Mouse (Mus musculus) liver, adult 2 months (tissue): Measurements from ENCODE around the gene Insig1.

Source experiments
- CTCF ChIP-seq: fragments of 200-500 bp; IDR thresholded peaks from 2 replicates; pipeline ENCODE4 v1.5.1; 2011; ENCODE audit warnings: low read depth, low read length, control low read depth
- POLR2A ChIP-seq: fragments of 200-500 bp; IDR thresholded peaks from 2 replicates; pipeline ENCODE4 v1.6.1; 2011; ENCODE audit warnings: low read length, control low read depth; ENCODE audit not compliant: insufficient read depth; ENCODE audit errors: extremely low read depth

GRCm38 (mm10) chr5:28082312-28082711 is 11.1 kb downstream of the Insig1 start:
- TF ChIP-seq POLR2A (no peak), CTCF (no peak)
